Mouse (Mus musculus): ENCODE data around the gene Tcp11. TPM values are rescaled to one million over a fixed set of nuclear protein-coding genes. Genes with fewer than 3 reads are reported as not detected.

Gene Tcp11
- polyA plus RNA-seq, 1 experiment from 2014 or later, result 4.9 TPM

DNA sequence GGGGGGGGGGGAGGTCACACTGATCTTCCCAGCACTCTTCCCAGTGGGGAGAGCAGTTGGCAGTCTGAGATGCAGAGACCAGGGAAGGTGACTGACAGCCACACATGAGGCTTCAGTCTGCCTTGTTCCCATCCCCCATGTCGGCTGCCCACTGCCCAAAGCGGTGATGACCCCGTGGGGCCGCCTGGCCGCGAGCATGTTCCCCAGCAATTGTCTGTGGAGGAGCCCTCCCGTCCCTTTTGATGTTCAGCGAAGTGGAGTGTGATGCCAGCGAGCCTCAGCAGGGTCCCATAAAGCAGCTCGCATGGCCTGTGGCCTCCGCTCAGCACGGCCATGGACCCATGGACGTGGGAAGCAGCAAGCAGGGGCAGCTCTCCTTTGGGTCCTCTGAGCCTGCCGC lies 26.8 kb upstream of the Tcp11 start:
- Histone ChIP-seq H3K27ac (ENCODE audit: low read depth, low read length) (no peak overlapping the region), H3K4me3 (ENCODE audit: low read length) (no peak overlapping the region), H3K27me3 (ENCODE audit: control insufficient read depth, insufficient read depth, low read length) (no peaks in the 10 kb centered on the region), H3K9ac (ENCODE audit: low read depth, low read length) (no peak overlapping the region), H3K4me1 (ENCODE audit: control insufficient read depth, insufficient read depth, low read length) (peaks cover 13% of the 10 kb centered on the region; the same call in 1 of the 2 replicates), H3K4me2 (replicated peaks; ENCODE audit: low read depth, low read length) (no peak overlapping the region), H3K9me3 (ENCODE audit: control insufficient read depth, low read length) (no peaks in the 10 kb centered on the region), H3K36me3 (ENCODE audit: control insufficient read depth, insufficient read depth, low read length) (no peaks in the 10 kb centered on the region)
- 9% methylated on average over 14 of the region's 14 CpGs for WGBS
- peak; percentile 42; the same call in 1 of the 2 replicates for ATAC-seq (ENCODE audit: low FRiP score, low TSS enrichment)

DNA sequence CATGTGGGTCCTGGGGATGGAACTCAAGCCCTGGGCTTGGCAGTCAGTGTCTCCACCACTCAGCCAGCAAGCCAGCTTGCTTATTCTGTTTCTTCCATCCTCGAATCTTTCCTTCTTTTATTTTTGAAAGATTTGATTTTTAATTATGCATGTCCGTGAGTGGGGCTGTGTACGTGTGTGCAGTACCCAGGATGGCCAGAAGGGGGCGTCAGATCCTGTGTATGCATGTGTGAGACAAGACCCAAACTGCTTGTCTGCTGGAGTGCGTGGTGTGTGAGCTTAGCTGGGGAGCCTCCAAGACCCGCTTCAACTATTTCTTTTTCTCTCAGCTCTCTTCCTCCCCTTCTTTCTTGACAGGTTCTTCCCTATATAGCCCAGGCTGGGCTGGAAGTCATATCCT lies 25.9 kb upstream of the Tcp11 start:
- no peak overlapping the region for H3K4me2 ChIP-seq (replicated peaks; ENCODE audit: low read depth, low read length)
- peaks cover 17% of the 10 kb centered on the region; the same call in 1 of the 2 replicates for H3K4me1 ChIP-seq (ENCODE audit: control insufficient read depth, insufficient read depth, low read length)
- no peak overlapping the region for H3K9ac ChIP-seq (ENCODE audit: low read depth, low read length)
- no peak overlapping the region for H3K27ac ChIP-seq (ENCODE audit: low read depth, low read length)
- H3K27me3 ChIP-seq (ENCODE audit: control insufficient read depth, insufficient read depth, low read length), result no peaks in the 10 kb centered on the region
- H3K9me3 ChIP-seq (ENCODE audit: control insufficient read depth, low read length), result no peaks in the 10 kb centered on the region
- no peaks in the 10 kb centered on the region for H3K36me3 ChIP-seq (ENCODE audit: control insufficient read depth, insufficient read depth, low read length)
- 80% methylated on average over 6 of the region's 6 CpGs for WGBS
- ATAC-seq (ENCODE audit: low FRiP score, low TSS enrichment), result no peak
- H3K4me3 ChIP-seq (ENCODE audit: low read length), result no peak overlapping the region

DNA sequence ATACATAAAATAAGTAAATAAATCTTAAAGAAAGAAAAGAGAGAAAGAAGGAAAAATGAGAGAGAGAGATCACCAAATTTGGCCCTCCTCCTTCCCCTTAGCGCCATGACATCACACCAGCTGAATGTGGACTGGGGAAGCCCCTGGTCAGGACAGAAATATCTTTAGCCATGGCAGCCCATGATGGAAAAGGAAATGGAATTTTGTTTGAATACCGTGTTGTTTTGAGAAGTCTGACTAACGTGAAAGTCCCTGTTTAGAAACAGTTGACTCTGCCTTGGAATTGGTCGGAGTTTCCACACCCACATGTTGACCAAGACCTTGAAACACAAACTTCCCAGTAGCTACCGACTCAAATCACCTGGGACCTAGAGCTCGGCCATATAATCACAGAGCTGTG lies 24.0 kb upstream of the Tcp11 start:
- 65% methylated on average over 6 of the region's 6 CpGs for WGBS
- no peak for ATAC-seq (ENCODE audit: low FRiP score, low TSS enrichment)
- H3K9ac ChIP-seq (ENCODE audit: low read depth, low read length), result no peak overlapping the region
- H3K4me2 ChIP-seq (replicated peaks; ENCODE audit: low read depth, low read length), result no peak overlapping the region
- H3K27ac ChIP-seq (ENCODE audit: low read depth, low read length), result no peak overlapping the region
- no peaks in the 10 kb centered on the region for H3K27me3 ChIP-seq (ENCODE audit: control insufficient read depth, insufficient read depth, low read length)
- no peaks in the 10 kb centered on the region for H3K9me3 ChIP-seq (ENCODE audit: control insufficient read depth, low read length)
- H3K4me1 ChIP-seq (ENCODE audit: control insufficient read depth, insufficient read depth, low read length), result peaks cover 25% of the 10 kb centered on the region; the same call in 1 of the 2 replicates
- no peaks in the 10 kb centered on the region for H3K36me3 ChIP-seq (ENCODE audit: control insufficient read depth, insufficient read depth, low read length)
- no peak overlapping the region for H3K4me3 ChIP-seq (ENCODE audit: low read length)

DNA sequence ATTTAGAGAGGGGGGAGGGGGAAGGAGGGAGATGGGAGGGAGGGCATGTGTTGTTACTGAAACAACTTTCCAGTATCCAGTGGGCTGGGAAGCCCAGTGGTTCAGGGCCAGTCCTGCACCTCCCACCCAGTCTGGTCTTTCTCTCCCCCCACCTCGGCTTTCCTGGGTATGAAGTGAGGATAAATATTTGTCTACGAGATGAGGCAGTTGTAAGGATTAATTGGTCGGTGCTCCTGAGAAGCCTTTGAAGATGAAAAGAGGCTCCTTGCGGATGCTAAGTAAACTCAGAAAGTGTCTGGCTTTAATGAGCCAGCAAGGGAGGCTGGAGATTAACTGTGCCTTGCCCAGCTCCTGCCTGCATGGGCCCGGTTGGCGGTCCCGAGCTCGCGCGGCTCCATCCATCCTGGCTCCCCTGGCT lies 21.5 kb upstream of the Tcp11 start:
- H3K4me1 ChIP-seq (ENCODE audit: control insufficient read depth, insufficient read depth, low read length), result peaks cover 27% of the 10 kb centered on the region
- WGBS, result 5% methylated on average over 10 of the region's 10 CpGs

DNA sequence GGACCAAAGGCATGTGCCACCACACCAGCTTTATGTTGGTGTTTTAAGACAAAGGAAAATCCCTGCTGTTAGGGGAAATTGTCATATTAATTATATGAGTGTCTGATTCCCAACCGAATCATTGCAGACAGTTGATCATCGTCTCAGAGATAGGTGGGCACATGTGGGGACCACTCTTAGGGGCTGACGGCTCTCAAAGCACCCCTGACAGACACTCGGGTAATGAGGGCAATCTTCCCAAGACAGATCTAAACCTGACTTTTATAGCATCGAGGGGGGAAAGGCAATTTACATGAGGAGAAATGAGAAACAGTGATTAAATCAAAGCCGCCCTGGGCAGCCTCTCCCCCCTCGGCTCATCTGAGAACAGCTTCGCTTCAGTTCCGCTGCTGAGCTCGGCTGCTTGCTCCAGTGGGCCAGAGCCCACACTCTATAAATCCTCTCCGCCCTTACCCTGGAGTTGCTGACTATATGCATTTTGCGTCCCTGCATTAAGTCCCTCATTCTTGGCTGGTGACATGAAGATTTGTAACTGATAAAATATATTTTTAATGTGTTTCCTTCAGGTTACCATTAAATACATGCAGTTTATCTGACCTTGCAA lies 20.9 kb upstream of the Tcp11 start:
- peak; percentile 81 for ATAC-seq (ENCODE audit: low FRiP score, low TSS enrichment)
- no peak overlapping the region for H3K4me3 ChIP-seq (ENCODE audit: low read length)
- no peaks in the 10 kb centered on the region for H3K9me3 ChIP-seq (ENCODE audit: control insufficient read depth, low read length)
- no peaks in the 10 kb centered on the region for H3K27me3 ChIP-seq (ENCODE audit: control insufficient read depth, insufficient read depth, low read length)
- H3K4me2 ChIP-seq (replicated peaks; ENCODE audit: low read depth, low read length), result 0 out of 2 replicates have a peak overlapping the region, but pooled peaks have one; percentile 13
- H3K9ac ChIP-seq (ENCODE audit: low read depth, low read length), result peak overlapping the region; percentile 18; the same call in 1 of the 2 replicates
- no peaks in the 10 kb centered on the region for H3K36me3 ChIP-seq (ENCODE audit: control insufficient read depth, insufficient read depth, low read length)
- peaks cover 24% of the 10 kb centered on the region for H3K4me1 ChIP-seq (ENCODE audit: control insufficient read depth, insufficient read depth, low read length)
- 7% methylated on average over 12 of the region's 12 CpGs for WGBS
- peak overlapping the region; percentile 78 for H3K27ac ChIP-seq (ENCODE audit: low read depth, low read length)

More for the DNA sequence above, 21.5 kb upstream of the Tcp11 start:
- no peaks in the 10 kb centered on the region for H3K36me3 ChIP-seq (ENCODE audit: control insufficient read depth, insufficient read depth, low read length)
- H3K27ac ChIP-seq (ENCODE audit: low read depth, low read length), result peak overlapping the region; percentile 78
- no peaks in the 10 kb centered on the region for H3K27me3 ChIP-seq (ENCODE audit: control insufficient read depth, insufficient read depth, low read length)
- H3K9me3 ChIP-seq (ENCODE audit: control insufficient read depth, low read length), result no peaks in the 10 kb centered on the region
- H3K4me2 ChIP-seq (replicated peaks; ENCODE audit: low read depth, low read length), result no peak overlapping the region
- H3K9ac ChIP-seq (ENCODE audit: low read depth, low read length), result no peak overlapping the region
- no peak overlapping the region for H3K4me3 ChIP-seq (ENCODE audit: low read length)
- peak; percentile 64 for ATAC-seq (ENCODE audit: low FRiP score, low TSS enrichment)

DNA sequence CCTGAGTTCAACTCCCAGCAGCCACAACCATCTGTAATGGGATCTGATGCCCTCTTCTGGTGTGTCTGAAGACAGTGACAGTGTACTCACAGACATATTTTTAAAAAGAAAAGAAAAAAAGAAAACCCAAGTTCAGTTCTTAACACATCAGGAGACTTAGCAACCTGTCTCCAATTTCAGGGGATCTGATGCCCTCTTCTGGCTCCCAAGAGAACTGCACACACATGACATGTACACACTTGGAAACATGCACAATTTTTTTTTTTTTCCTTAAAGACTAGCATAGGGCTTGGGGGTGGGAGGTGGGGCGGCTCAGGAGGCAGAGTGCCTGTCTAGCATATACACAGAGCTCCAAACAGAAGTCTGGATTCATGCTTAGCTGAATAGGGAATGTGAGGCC lies 20.2 kb upstream of the Tcp11 start:
- no peak for ATAC-seq (ENCODE audit: low FRiP score, low TSS enrichment)
- no peak overlapping the region for H3K4me3 ChIP-seq (ENCODE audit: low read length)
- peak overlapping the region; percentile 78 for H3K27ac ChIP-seq (ENCODE audit: low read depth, low read length)
- no peaks in the 10 kb centered on the region for H3K36me3 ChIP-seq (ENCODE audit: control insufficient read depth, insufficient read depth, low read length)
- no peaks in the 10 kb centered on the region for H3K27me3 ChIP-seq (ENCODE audit: control insufficient read depth, insufficient read depth, low read length)
- no peak overlapping the region for H3K4me2 ChIP-seq (replicated peaks; ENCODE audit: low read depth, low read length)
- peaks cover 24% of the 10 kb centered on the region for H3K4me1 ChIP-seq (ENCODE audit: control insufficient read depth, insufficient read depth, low read length)
- no peak overlapping the region for H3K9ac ChIP-seq (ENCODE audit: low read depth, low read length)
- 83% methylated on average over 1 of the region's 1 CpGs for WGBS
- no peaks in the 10 kb centered on the region for H3K9me3 ChIP-seq (ENCODE audit: control insufficient read depth, low read length)

DNA sequence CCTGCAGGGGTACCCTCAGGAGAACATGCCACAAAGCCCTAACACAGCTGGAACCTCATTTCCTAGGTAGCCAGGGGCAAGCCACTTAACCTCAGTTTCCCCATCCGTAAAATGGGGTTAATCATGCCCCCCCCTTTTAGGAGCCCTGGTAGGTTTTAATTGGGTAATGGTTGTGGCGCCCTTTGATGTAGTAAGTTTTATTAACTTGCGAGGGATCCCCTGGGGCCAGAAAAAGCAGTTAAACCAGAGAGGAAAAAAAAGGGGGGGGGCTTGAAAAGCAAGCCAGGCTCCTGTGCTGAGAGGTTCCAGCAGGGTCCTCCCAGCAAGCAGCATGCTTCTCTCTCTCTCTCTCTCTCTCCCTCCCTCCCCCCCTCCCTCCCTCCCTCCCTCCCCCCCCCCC lies 18.6 kb upstream of the Tcp11 start:
- H3K4me1 ChIP-seq (ENCODE audit: control insufficient read depth, insufficient read depth, low read length), result peaks cover 24% of the 10 kb centered on the region
- no peak overlapping the region for H3K9ac ChIP-seq (ENCODE audit: low read depth, low read length)
- H3K27me3 ChIP-seq (ENCODE audit: control insufficient read depth, insufficient read depth, low read length), result no peaks in the 10 kb centered on the region
- H3K9me3 ChIP-seq (ENCODE audit: control insufficient read depth, low read length), result no peaks in the 10 kb centered on the region; the same call in 1 of the 2 replicates
- no peak overlapping the region for H3K4me2 ChIP-seq (replicated peaks; ENCODE audit: low read depth, low read length)
- peak overlapping the region; percentile 86; the same call in 1 of the 2 replicates for H3K27ac ChIP-seq (ENCODE audit: low read depth, low read length)
- ATAC-seq (ENCODE audit: low FRiP score, low TSS enrichment), result peak; percentile 14; the same call in 1 of the 2 replicates
- WGBS, result 13% methylated on average over 3 of the region's 3 CpGs
- H3K36me3 ChIP-seq (ENCODE audit: control insufficient read depth, insufficient read depth, low read length), result no peaks in the 10 kb centered on the region
- H3K4me3 ChIP-seq (ENCODE audit: low read length), result no peak overlapping the region

DNA sequence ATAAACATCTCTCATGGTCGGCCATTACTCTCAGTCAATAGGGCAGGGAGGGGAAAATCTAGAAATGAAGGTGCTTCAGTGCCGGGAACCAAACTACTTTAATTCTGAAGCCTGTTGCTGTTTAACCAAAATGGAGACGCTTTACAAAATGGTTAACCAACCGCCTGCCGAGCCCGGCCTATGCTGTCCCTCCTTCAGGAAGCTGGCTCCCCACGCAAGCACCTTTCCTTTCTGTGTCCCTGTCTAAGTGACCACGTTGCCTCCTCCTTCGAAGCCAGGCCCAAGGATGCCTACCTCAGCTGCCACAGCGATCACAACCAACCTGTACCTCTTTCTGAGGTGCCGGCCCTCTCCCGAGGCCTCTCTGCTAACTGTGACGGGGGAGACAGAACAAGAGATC lies 16.9 kb upstream of the Tcp11 start:
- WGBS, result 73% methylated on average over 13 of the region's 13 CpGs
- no peak overlapping the region for H3K4me3 ChIP-seq (ENCODE audit: low read length)
- H3K27ac ChIP-seq (ENCODE audit: low read depth, low read length), result peak overlapping the region; percentile 86
- H3K4me1 ChIP-seq (ENCODE audit: control insufficient read depth, insufficient read depth, low read length), result peaks cover 19% of the 10 kb centered on the region
- no peak overlapping the region for H3K9ac ChIP-seq (ENCODE audit: low read depth, low read length)
- H3K4me2 ChIP-seq (replicated peaks; ENCODE audit: low read depth, low read length), result no peak overlapping the region
- peaks cover 6% of the 10 kb centered on the region; the same call in 1 of the 2 replicates for H3K9me3 ChIP-seq (ENCODE audit: control insufficient read depth, low read length)
- no peaks in the 10 kb centered on the region for H3K27me3 ChIP-seq (ENCODE audit: control insufficient read depth, insufficient read depth, low read length)
- ATAC-seq (ENCODE audit: low FRiP score, low TSS enrichment), result no peak
- no peaks in the 10 kb centered on the region for H3K36me3 ChIP-seq (ENCODE audit: control insufficient read depth, insufficient read depth, low read length)

DNA sequence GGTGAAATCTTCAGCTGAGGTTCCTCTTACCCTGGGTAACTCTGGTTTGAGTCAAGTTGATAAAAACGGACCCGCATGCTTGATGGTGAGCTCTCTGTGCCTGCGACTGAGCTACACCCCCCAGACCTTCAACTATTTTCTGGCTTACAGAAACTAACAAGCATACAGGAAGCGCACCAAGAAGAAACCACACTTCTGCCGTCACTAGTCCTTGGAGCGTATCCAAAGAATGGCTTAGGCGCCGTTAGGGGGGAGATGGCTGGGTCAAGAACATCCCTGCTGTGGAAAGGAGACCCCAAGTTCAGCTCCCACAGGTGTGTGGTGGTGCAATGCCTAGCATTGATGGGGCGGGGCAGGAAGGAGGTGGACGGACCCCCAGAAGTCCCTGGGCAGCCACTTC lies 16.0 kb upstream of the Tcp11 start:
- Histone ChIP-seq H3K4me1 (ENCODE audit: control insufficient read depth, insufficient read depth, low read length) (peaks cover 15% of the 10 kb centered on the region), H3K4me2 (replicated peaks; ENCODE audit: low read depth, low read length) (no peak overlapping the region), H3K4me3 (ENCODE audit: low read length) (no peak overlapping the region), H3K9ac (ENCODE audit: low read depth, low read length) (no peak overlapping the region), H3K27me3 (ENCODE audit: control insufficient read depth, insufficient read depth, low read length) (no peaks in the 10 kb centered on the region), H3K9me3 (ENCODE audit: control insufficient read depth, low read length) (peaks cover 8% of the 10 kb centered on the region; the same call in 1 of the 2 replicates), H3K36me3 (ENCODE audit: control insufficient read depth, insufficient read depth, low read length) (no peaks in the 10 kb centered on the region), H3K27ac (ENCODE audit: low read depth, low read length) (peak overlapping the region; percentile 59)
- ATAC-seq (ENCODE audit: low FRiP score, low TSS enrichment), result no peak
- 68% methylated on average over 10 of the region's 10 CpGs for WGBS

Data from kidney, embryonic 14.5 days (tissue).